Comparison of ENCODE assay signal across 12 mouse cellular contexts in the genomic region with DNA sequence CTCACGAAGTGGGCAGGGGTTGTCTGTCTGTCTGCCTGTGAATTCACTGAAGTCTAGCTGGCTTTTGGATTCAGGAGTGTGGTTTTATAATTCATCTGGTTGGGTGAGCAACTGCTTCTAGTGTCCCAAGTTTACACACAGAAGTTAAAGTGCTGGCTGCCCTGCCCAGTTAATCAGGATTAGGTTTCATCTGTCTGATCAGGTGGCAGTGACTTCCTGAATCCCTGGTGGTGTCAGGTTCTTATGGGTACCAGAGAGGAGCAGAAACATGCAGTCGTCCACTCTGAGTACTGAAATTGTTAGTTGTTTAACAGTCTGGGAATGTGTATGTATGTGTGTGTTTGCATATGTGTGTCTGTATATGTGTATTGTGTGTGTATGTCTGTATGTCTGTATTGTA.
"Had no signal": no experiment of that assay in that cellular context is flagged by ENCODE, and none has a peak within 500 bp of the region (broad histone marks: within the 10 kb centered on the region; RNA-seq: fewer than 3 reads in every experiment).

No protein-coding gene starts in this region.

- H3K4me2 ChIP-seq: liver, embryonic 11.5 days; liver, embryonic 15.5 days; midbrain, embryonic 13.5 days had no signal

- H3K9me3 ChIP-seq: liver, embryonic 15.5 days; midbrain, embryonic 13.5 days had no signal

- ATAC-seq: lung, postnatal 0 days; midbrain, embryonic 13.5 days had no signal

- H3K27ac ChIP-seq: liver, embryonic 15.5 days; midbrain, embryonic 13.5 days had no signal

- H3K27me3 ChIP-seq: liver, embryonic 15.5 days; midbrain, embryonic 13.5 days had no signal

- H3K9ac ChIP-seq: liver, embryonic 15.5 days; midbrain, embryonic 13.5 days had no signal

- H3K4me3 ChIP-seq: liver, embryonic 15.5 days; midbrain, embryonic 13.5 days had no signal

- DNase-seq: kidney, adult 18-20 months; kidney, postnatal 10 days; layer of hippocampus, adult 9-11 months; layer of hippocampus, postnatal 36 days; lung, adult 2 months; lung, postnatal 36 days; right cerebral cortex, postnatal 14 days; thymus, postnatal 36 days had no signal
